11 mouse cellular contexts compared by ENCODE assay signal in the genomic region with DNA sequence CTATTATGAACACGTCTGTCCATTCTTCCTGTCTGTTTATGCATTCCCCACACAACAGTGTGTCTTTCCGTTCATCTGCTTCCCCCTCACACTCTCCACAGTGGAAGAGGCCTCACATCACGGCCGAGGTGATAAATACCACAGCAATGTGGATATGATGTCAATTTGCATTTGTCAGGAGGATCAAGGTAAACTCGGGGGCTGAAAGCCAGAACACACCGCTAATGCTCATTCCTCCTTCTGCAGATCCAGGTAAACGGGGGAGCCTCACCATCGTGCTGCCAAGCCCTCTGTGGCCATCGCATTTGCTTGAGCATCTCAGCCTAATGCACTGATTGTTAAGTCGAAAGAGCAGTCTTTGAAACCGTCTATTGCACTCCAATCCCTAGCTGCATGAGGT. TPM values are rescaled to one million over a fixed set of nuclear protein-coding genes. Genes with fewer than 3 reads are reported as not detected.
DNase-seq lines count a peak whose midpoint lies in the region; ATAC-seq lines count a peak whose summit lies in the region.
"Had no signal": no experiment of that assay in that cellular context is flagged by ENCODE, and none has a peak within 500 bp of the region (broad histone marks: within the 10 kb centered on the region; RNA-seq: fewer than 3 reads in every experiment).

No protein-coding gene starts in this region.

- H3K4me2 ChIP-seq in kidney, embryonic 14.5 days (replicated peaks; ENCODE audit: low read depth, low read length): peak overlapping the region; percentile 48; the same call in 1 of the 2 replicates
- H3K4me2 ChIP-seq in forebrain, embryonic 12.5 days: peak overlapping the region; percentile 51
- peak overlapping the region; percentile 59 for H3K4me2 ChIP-seq in neural tube, embryonic 13.5 days

- peaks cover 24% of the 10 kb centered on the region for H3K27me3 ChIP-seq in kidney, embryonic 14.5 days (ENCODE audit: control insufficient read depth, insufficient read depth, low read length)
- peaks cover 60% of the 10 kb centered on the region for H3K27me3 ChIP-seq in forebrain, embryonic 12.5 days
- H3K27me3 ChIP-seq in limb, embryonic 10.5 days (ENCODE audit: low read depth, poor library complexity, severe bottlenecking): peaks cover 78% of the 10 kb centered on the region
- peaks cover 74% of the 10 kb centered on the region for H3K27me3 ChIP-seq in neural tube, embryonic 13.5 days

- DNase-seq in kidney, postnatal 25 days: no peak
- DNase-seq in limb, embryonic 10.5 days (ENCODE audit: low spot score): peak; percentile 35
- DNase-seq in MN1 (ENCODE audit: low spot score): no peak
- no peak for DNase-seq in right cerebral cortex, postnatal 36 days (ENCODE audit: low spot score in 2 of 2)
- no peak for DNase-seq in cerebellum, adult 8-10 months
- DNase-seq: adrenal gland, adult 8-10 months; kidney, adult 11 months; lung, postnatal 14 days had no signal

- 16% methylated on average over 11 of the region's 11 CpGs for whole genome bisulfite sequencing in kidney, embryonic 14.5 days
- 2% methylated on average over 11 of the region's 11 CpGs for whole genome bisulfite sequencing in forebrain, embryonic 12.5 days
- WGBS in limb, embryonic 10.5 days: 13% methylated on average over 11 of the region's 11 CpGs
- WGBS in neural tube, embryonic 13.5 days: 7% methylated on average over 11 of the region's 11 CpGs

- H3K9ac ChIP-seq in kidney, embryonic 14.5 days (ENCODE audit: low read depth, low read length): no peak overlapping the region
- H3K9ac ChIP-seq in forebrain, embryonic 12.5 days: peak overlapping the region; percentile 41; the same call in 1 of the 2 replicates
- peak overlapping the region; percentile 55 for H3K9ac ChIP-seq in neural tube, embryonic 13.5 days

- peak overlapping the region; percentile 32; the same call in 1 of the 2 replicates for H3K4me3 ChIP-seq in kidney, embryonic 14.5 days (ENCODE audit: low read length)
- peak overlapping the region; percentile 28 for H3K4me3 ChIP-seq in forebrain, embryonic 12.5 days (replicated peaks)
- H3K4me3 ChIP-seq in limb, embryonic 10.5 days: peak overlapping the region; percentile 35
- peak overlapping the region; percentile 31 for H3K4me3 ChIP-seq in neural tube, embryonic 13.5 days

- no peak overlapping the region for H3K27ac ChIP-seq in kidney, embryonic 14.5 days (ENCODE audit: low read depth, low read length)
- peak overlapping the region; percentile 63 for H3K27ac ChIP-seq in forebrain, embryonic 12.5 days
- H3K27ac ChIP-seq in limb, embryonic 10.5 days: no peak overlapping the region
- H3K27ac ChIP-seq in neural tube, embryonic 13.5 days (replicated peaks): 0 out of 2 replicates have a peak overlapping the region, but pooled peaks have one; percentile 33

- no peak for ATAC-seq in kidney, embryonic 14.5 days (ENCODE audit: low FRiP score, low TSS enrichment)
- peak; percentile 67 for ATAC-seq in forebrain, embryonic 12.5 days (ENCODE audit: low FRiP score)
- no peak for ATAC-seq in neural tube, embryonic 13.5 days (ENCODE audit: low read depth)

- H3K36me3 ChIP-seq in kidney, embryonic 14.5 days (ENCODE audit: control insufficient read depth, insufficient read depth, low read length): no peaks in the 10 kb centered on the region
- no peaks in the 10 kb centered on the region for H3K36me3 ChIP-seq in forebrain, embryonic 12.5 days (replicated peaks)
- no peaks in the 10 kb centered on the region for H3K36me3 ChIP-seq in limb, embryonic 10.5 days
- no peaks in the 10 kb centered on the region for H3K36me3 ChIP-seq in neural tube, embryonic 13.5 days

- no peaks in the 10 kb centered on the region for H3K9me3 ChIP-seq in kidney, embryonic 14.5 days (ENCODE audit: control insufficient read depth, low read length)
- H3K9me3 ChIP-seq in forebrain, embryonic 12.5 days: no peaks in the 10 kb centered on the region
- no peaks in the 10 kb centered on the region for H3K9me3 ChIP-seq in limb, embryonic 10.5 days (replicated peaks)
- no peaks in the 10 kb centered on the region for H3K9me3 ChIP-seq in neural tube, embryonic 13.5 days

- 0 out of 2 replicates have a peak, but pooled peaks cover 5% of the 10 kb centered on the region for H3K4me1 ChIP-seq in kidney, embryonic 14.5 days (ENCODE audit: control insufficient read depth, insufficient read depth, low read length)
- H3K4me1 ChIP-seq in forebrain, embryonic 12.5 days: peaks cover 23% of the 10 kb centered on the region
- peaks cover 6% of the 10 kb centered on the region; the same call in 1 of the 2 replicates for H3K4me1 ChIP-seq in limb, embryonic 10.5 days
- H3K4me1 ChIP-seq in neural tube, embryonic 13.5 days (replicated peaks): peaks cover 29% of the 10 kb centered on the region

RNA-seq across cellular contexts. Expression of gene Gm9376, which starts 56.1 kb away (rescaled TPM):
- not detected in 2 replicates for polyA plus RNA-seq in kidney, embryonic 14.5 days (2014; fragmentation: Nextera tagmentation; extraction: Ambion mirVana)
- not detected in 2 replicates for polyA plus RNA-seq in forebrain, embryonic 12.5 days (2016; fragmentation: Nextera tagmentation; extraction: Ambion mirVana)
- polyA plus RNA-seq in limb, embryonic 10.5 days (2016; fragmentation: Nextera tagmentation; extraction: Ambion mirVana): not detected in 2 replicates
- polyA plus RNA-seq in neural tube, embryonic 13.5 days (2015; fragmentation: Nextera tagmentation; extraction: Ambion mirVana): not detected in 2 replicates

Comparison
In these comparisons a context has a peak if more than half of its experiments do, and no peak if none do; other contexts are left out.
1. H3K27ac ChIP-seq: peak in forebrain, embryonic 12.5 days (single experiment) and neural tube, embryonic 13.5 days (single experiment); none in kidney, embryonic 14.5 days (single experiment) and limb, embryonic 10.5 days (single experiment).
2. Peak in every context shown above with its lines, with median percentiles within 50 percentile points of each other: H3K4me2 ChIP-seq and H3K4me3 ChIP-seq.